ENCODE assay signal across 10 mouse cellular contexts in the genomic region with DNA sequence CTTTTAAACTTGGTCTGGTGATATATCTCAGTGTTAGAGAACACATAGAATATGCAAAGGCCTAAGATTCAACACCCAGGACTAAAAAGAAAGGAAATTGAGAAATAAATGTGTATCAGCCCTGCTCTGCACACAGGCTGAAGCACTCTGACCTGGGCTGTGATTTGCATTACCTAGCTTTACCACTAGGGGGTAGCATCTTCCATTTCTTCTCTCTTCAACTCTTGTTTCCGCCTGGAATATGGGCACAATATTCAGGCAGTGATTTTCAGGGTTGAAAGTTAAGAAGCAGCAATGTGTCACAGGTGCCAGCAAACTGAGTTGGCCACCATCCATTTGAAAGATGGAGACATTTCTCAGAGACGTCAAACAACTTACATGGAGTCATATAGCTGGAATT. TPM values are rescaled to one million over a fixed set of nuclear protein-coding genes. Genes with fewer than 3 reads are reported as not detected.
A peak's percentile ranks its signal among the peaks of the same experiment; 100 is the strongest.
DNase-seq lines count a peak whose midpoint lies in the region; ATAC-seq lines count a peak whose summit lies in the region.
"Had no signal": no experiment of that assay in that cellular context is flagged by ENCODE, and none has a peak within 500 bp of the region (broad histone marks: within the 10 kb centered on the region; RNA-seq: fewer than 3 reads in every experiment).

No protein-coding gene starts in this region.

- DNase-seq in hindbrain, embryonic 11.5 days (ENCODE audit: low spot score): peak; percentile 57
- peak; percentile 84 for DNase-seq in 3T3-L1 (ENCODE audit: low read depth, low spot score)
- DNase-seq in Muller cell, postnatal 12 days (ENCODE audit: inconsistent ontology term): peak; percentile 21
- peak; percentile 24 to 53 for DNase-seq in heart, postnatal 10 days
- DNase-seq in ovary, postnatal 10 days (ENCODE audit: low spot score): no peak
- no peak for DNase-seq in layer of hippocampus, adult 8-10 months (ENCODE audit: low spot score in 2 of 2)
- no peak for DNase-seq in midbrain, embryonic 10.5 days (ENCODE audit: low spot score)
- DNase-seq: layer of hippocampus, adult 9-11 months had no signal

- no peak overlapping the region for H3K27ac ChIP-seq in hindbrain, embryonic 11.5 days (ENCODE audit: low read depth, low read length)
- no peak overlapping the region for H3K27ac ChIP-seq in hindbrain, embryonic 16.5 days (ENCODE audit: low read depth, low read length)
- no peak overlapping the region for H3K27ac ChIP-seq in midbrain, embryonic 10.5 days (replicated peaks)
- H3K27ac ChIP-seq: neural tube, embryonic 12.5 days had no signal

- ATAC-seq in hindbrain, embryonic 11.5 days (ENCODE audit: low FRiP score): no peak
- no peak for ATAC-seq in hindbrain, embryonic 16.5 days

- H3K9ac ChIP-seq in hindbrain, embryonic 11.5 days (ENCODE audit: low read depth, low read length): no peak overlapping the region
- no peak overlapping the region for H3K9ac ChIP-seq in hindbrain, embryonic 16.5 days (ENCODE audit: low read depth, low read length)
- H3K9ac ChIP-seq: neural tube, embryonic 12.5 days had no signal

- no peak overlapping the region for H3K4me2 ChIP-seq in hindbrain, embryonic 11.5 days (replicated peaks; ENCODE audit: low read depth, low read length)
- no peak overlapping the region for H3K4me2 ChIP-seq in hindbrain, embryonic 16.5 days (ENCODE audit: low read length)
- H3K4me2 ChIP-seq: neural tube, embryonic 12.5 days had no signal

- H3K9me3 ChIP-seq in hindbrain, embryonic 11.5 days (ENCODE audit: control insufficient read depth, low read length): no peaks in the 10 kb centered on the region
- no peaks in the 10 kb centered on the region for H3K9me3 ChIP-seq in hindbrain, embryonic 16.5 days (ENCODE audit: control insufficient read depth, low read length)
- no peaks in the 10 kb centered on the region for H3K9me3 ChIP-seq in midbrain, embryonic 10.5 days (replicated peaks)
- H3K9me3 ChIP-seq: neural tube, embryonic 12.5 days had no signal

- intact Hi-C loops in heart, postnatal 10 days (cut with DNase I): loop anchor here (1.0 kb wide), 1 partner anchor 75 kb away; no protein-coding TSS in a partner anchor

- WGBS in hindbrain, embryonic 11.5 days: 58% methylated on average over 2 of the region's 2 CpGs
- 66% methylated on average over 2 of the region's 2 CpGs for WGBS in hindbrain, embryonic 16.5 days
- 62% methylated on average over 2 of the region's 2 CpGs for WGBS in midbrain, embryonic 10.5 days

- H3K36me3 ChIP-seq in hindbrain, embryonic 11.5 days (ENCODE audit: control insufficient read depth, insufficient read depth, low read length): no peaks in the 10 kb centered on the region
- no peaks in the 10 kb centered on the region for H3K36me3 ChIP-seq in hindbrain, embryonic 16.5 days (ENCODE audit: control insufficient read depth, insufficient read depth, low read length)
- H3K36me3 ChIP-seq in midbrain, embryonic 10.5 days: no peaks in the 10 kb centered on the region
- H3K36me3 ChIP-seq: neural tube, embryonic 12.5 days had no signal

- H3K27me3 ChIP-seq in hindbrain, embryonic 11.5 days (ENCODE audit: control insufficient read depth, insufficient read depth, low read length): no peaks in the 10 kb centered on the region
- H3K27me3 ChIP-seq in hindbrain, embryonic 16.5 days (replicated peaks; ENCODE audit: control insufficient read depth, insufficient read depth, low read length): no peaks in the 10 kb centered on the region
- H3K27me3 ChIP-seq in midbrain, embryonic 10.5 days (ENCODE audit: low read depth, poor library complexity, severe bottlenecking): no peaks in the 10 kb centered on the region; the same call in 1 of the 2 replicates
- H3K27me3 ChIP-seq: neural tube, embryonic 12.5 days had no signal

- no peak overlapping the region for H3K4me3 ChIP-seq in hindbrain, embryonic 11.5 days (ENCODE audit: low read depth, low read length)
- H3K4me3 ChIP-seq in hindbrain, embryonic 16.5 days (ENCODE audit: low read length): no peak overlapping the region
- no peak overlapping the region for H3K4me3 ChIP-seq in midbrain, embryonic 10.5 days
- H3K4me3 ChIP-seq: neural tube, embryonic 12.5 days had no signal

- H3K4me1 ChIP-seq in hindbrain, embryonic 11.5 days (replicated peaks; ENCODE audit: control insufficient read depth, insufficient read depth, low read length): no peaks in the 10 kb centered on the region
- H3K4me1 ChIP-seq in hindbrain, embryonic 16.5 days (ENCODE audit: control insufficient read depth, insufficient read depth, low read depth, low read length): no peaks in the 10 kb centered on the region
- H3K4me1 ChIP-seq in midbrain, embryonic 10.5 days: peaks cover 5% of the 10 kb centered on the region; the same call in 1 of the 2 replicates
- H3K4me1 ChIP-seq: neural tube, embryonic 12.5 days had no signal

RNA-seq across cellular contexts. Expression of a gene that starts 27.5 kb away (rescaled TPM):
- polyA plus RNA-seq in hindbrain, embryonic 11.5 days (2014; fragmentation: Nextera tagmentation; extraction: Ambion mirVana): 0.69 and 0.71 TPM in 2 replicates
- 0.66 and 0.84 TPM in 2 replicates for polyA plus RNA-seq in hindbrain, embryonic 16.5 days (2015; fragmentation: Nextera tagmentation; extraction: Ambion mirVana)
- total RNA-seq in heart, postnatal 10 days (2021): not detected
- under 1 TPM; 0.20 to 0.43 (median 0.26) TPM for total RNA-seq in layer of hippocampus, adult 8-10 months (2022)
- polyA plus RNA-seq in midbrain, embryonic 10.5 days (2016; fragmentation: Nextera tagmentation; extraction: Ambion mirVana): 2.3 and 3.0 TPM in 2 replicates

Comparison
In these comparisons a context has a peak if more than half of its experiments do, and no peak if none do; other contexts are left out.
1. DNase-seq: peak in hindbrain, embryonic 11.5 days (single experiment), 3T3-L1 (single experiment), Muller cell, postnatal 12 days (single experiment) and heart, postnatal 10 days (2 of 2); none in ovary, postnatal 10 days (single experiment), layer of hippocampus, adult 8-10 months (0 of 2) and midbrain, embryonic 10.5 days (single experiment).